Mouse (Mus musculus) intestine, embryonic 14.5 days (tissue): ENCODE results near the gene Slc12a5. TPM values are rescaled to one million over a fixed set of nuclear protein-coding genes. Genes with fewer than 3 reads are reported as not detected.

Source experiments
- ATAC-seq: fragments of 200-750 bp; cut with Nextera tagmentation; replicated peaks from 2 replicates; pipeline ENCODE4 v1.8.0; 2017; ENCODE audit warnings: low read depth, moderate number of reproducible peaks, moderate TSS enrichment, moderate library complexity; ENCODE audit not compliant: low FRiP score, low TSS enrichment
- DNase-seq: peaks from one replicate; pipeline ENCODE4 v3.0.0-alpha.2; 2018; ENCODE audit warnings: low spot score
- H3K27ac ChIP-seq: fragments of 300-500 bp; sonication (generic); 2 replicates; pipeline ENCODE4 v1.5.1; 2014; ENCODE audit warnings: low read depth, mild to moderate bottlenecking, control low read depth
- H3K27me3 ChIP-seq: fragments of 300-500 bp; sonication (generic); replicated peaks from 2 replicates; pipeline ENCODE4 v1.6.1; 2014; ENCODE audit warnings: low read length, control low read depth; ENCODE audit not compliant: control insufficient read depth, insufficient read depth
- H3K36me3 ChIP-seq: fragments of 300-500 bp; sonication (generic); 2 replicates; pipeline ENCODE4 v1.6.1; 2014; ENCODE audit warnings: low read length, control low read depth; ENCODE audit not compliant: control insufficient read depth, insufficient read depth
- H3K4me1 ChIP-seq: fragments of 300-500 bp; sonication (generic); replicated peaks from 2 replicates; pipeline ENCODE4 v1.6.1; 2014; ENCODE audit warnings: low read length, control low read depth, mixed read lengths; ENCODE audit not compliant: control insufficient read depth, insufficient read depth
- H3K4me2 ChIP-seq: fragments of 300-500 bp; sonication (generic); 2 replicates; pipeline ENCODE4 v1.6.1; 2014; ENCODE audit warnings: low read length
- H3K4me3 ChIP-seq: fragments of 300-500 bp; sonication (generic); 2 replicates; pipeline ENCODE4 v1.5.1; 2014; ENCODE audit warnings: low read depth, low read length, control low read depth, mixed read lengths
- H3K9ac ChIP-seq: fragments of 300-500 bp; sonication (generic); 2 replicates; pipeline ENCODE4 v1.6.1; 2014; ENCODE audit warnings: mild to moderate bottlenecking, low read length
- H3K9me3 ChIP-seq: fragments of 300-500 bp; sonication (generic); 2 replicates; pipeline ENCODE4 v1.6.1; 2016; ENCODE audit warnings: low read length, control low read depth; ENCODE audit not compliant: control insufficient read depth
- WGBS: fragments of 180-500 bp; shearing (Covaris S2); extraction: QIAGEN DNeasy Blood & Tissue Kit; methylation state at CpG from one replicate; pipeline ENCODE4 v1.1.7; 2014; 5-methylcytosine and 5-hydroxymethylcytosine counted together
- polyA plus RNA-seq: library from polyadenylated mRNA; unstranded; fragments of >200 nt; fragmentation: Nextera tagmentation; extraction: Ambion mirVana; gene quantifications from 2 replicates; pipeline ENCODE4 v1.2.1, GENCODE M21; 2014

Gene Slc12a5
- polyA plus RNA-seq, 1 experiment from 2014 or later, result 1.3 TPM

DNA sequence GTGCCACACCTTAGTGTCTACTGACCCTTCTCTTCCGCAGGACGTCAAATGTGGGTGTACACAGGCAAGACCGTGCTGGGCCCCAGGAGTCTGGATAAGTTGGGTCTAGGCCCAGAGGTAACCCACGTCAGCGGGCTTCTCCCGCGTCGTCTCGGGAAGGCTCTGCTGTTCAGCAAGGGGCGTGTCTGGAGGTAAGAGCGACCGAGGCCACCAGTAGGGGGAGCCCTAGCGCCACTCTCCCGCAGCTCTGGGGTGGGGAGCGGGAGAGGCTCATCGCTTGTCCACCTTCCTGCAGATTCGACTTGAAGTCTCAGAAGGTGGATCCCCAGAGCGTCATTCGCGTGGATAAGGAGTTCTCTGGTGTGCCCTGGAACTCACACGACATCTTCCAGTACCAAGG, 7.4 kb upstream of the Slc12a5 start:
- Histone ChIP-seq H3K27me3 (peaks cover 60% of the 10 kb centered on the region), H3K36me3 (no peaks in the 10 kb centered on the region), H3K9me3 (no peaks in the 10 kb centered on the region), H3K27ac (no peak overlapping the region), H3K4me1 (peaks cover 6% of the 10 kb centered on the region; the same call in 1 of the 2 replicates), H3K4me3 (no peak overlapping the region), H3K4me2 (peak overlapping the region; percentile 35), H3K9ac (no peak overlapping the region)
- under 1% methylated on average over 21 of the region's 21 CpGs for WGBS
- DNase-seq (peak; percentile 94), ATAC-seq (peak; percentile 61)

GRCm38 (mm10) chr2:164955725-164956124, 4.9 kb upstream of the Slc12a5 start:
- peaks cover 35% of the 10 kb centered on the region for H3K27me3 ChIP-seq
- no peak for ATAC-seq
- H3K4me2 ChIP-seq, result no peak overlapping the region
- 72% methylated on average over 4 of the region's 4 CpGs for WGBS
- H3K36me3 ChIP-seq, result no peaks in the 10 kb centered on the region
- peaks cover 9% of the 10 kb centered on the region; the same call in 1 of the 2 replicates for H3K4me1 ChIP-seq
- no peak for DNase-seq
- no peak overlapping the region for H3K4me3 ChIP-seq
- H3K27ac ChIP-seq, result no peak overlapping the region
- no peak overlapping the region for H3K9ac ChIP-seq
- H3K9me3 ChIP-seq, result no peaks in the 10 kb centered on the region

DNA sequence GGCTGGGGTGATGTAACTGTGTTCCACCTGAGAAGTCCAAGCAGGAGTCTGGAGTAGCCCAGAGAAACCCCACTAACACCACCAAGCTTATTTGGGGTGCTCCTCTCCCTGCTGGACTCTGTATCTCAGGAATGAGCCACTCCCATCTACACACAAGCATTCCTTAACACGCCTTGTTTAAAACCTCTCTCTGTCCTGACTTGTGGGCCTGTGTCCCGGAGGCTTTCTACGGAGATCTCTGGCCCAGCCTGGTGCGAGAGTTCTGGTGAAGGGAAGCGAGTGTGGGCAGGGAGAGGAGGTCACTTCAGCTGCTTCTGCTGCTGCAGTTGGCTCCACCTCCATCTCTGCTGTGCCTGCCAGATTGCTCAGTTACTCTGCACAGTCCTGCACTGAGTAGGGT, 4.4 kb upstream of the Slc12a5 start:
- no peaks in the 10 kb centered on the region for H3K36me3 ChIP-seq
- H3K4me2 ChIP-seq, result no peak overlapping the region
- H3K27me3 ChIP-seq, result peaks cover 31% of the 10 kb centered on the region
- WGBS, result 54% methylated on average over 5 of the region's 5 CpGs
- H3K4me3 ChIP-seq, result no peak overlapping the region
- DNase-seq (no peak), ATAC-seq (no peak)
- no peaks in the 10 kb centered on the region for H3K9me3 ChIP-seq
- H3K9ac ChIP-seq, result no peak overlapping the region
- no peak overlapping the region for H3K27ac ChIP-seq
- H3K4me1 ChIP-seq, result peaks cover 12% of the 10 kb centered on the region; the same call in 1 of the 2 replicates

- no peak overlapping the region for H3K4me3 ChIP-seq
- no peaks in the 10 kb centered on the region for H3K9me3 ChIP-seq
- 59% methylated on average over 9 of the region's 9 CpGs for WGBS
- H3K36me3 ChIP-seq, result no peaks in the 10 kb centered on the region
- H3K27ac ChIP-seq, result no peak overlapping the region
- ATAC-seq (no peak), DNase-seq (no peak)
- peaks cover 16% of the 10 kb centered on the region; the same call in 1 of the 2 replicates for H3K27me3 ChIP-seq
- H3K9ac ChIP-seq, result no peak overlapping the region
- peaks cover 15% of the 10 kb centered on the region; the same call in 1 of the 2 replicates for H3K4me1 ChIP-seq
- no peak overlapping the region for H3K4me2 ChIP-seq
Measured at GRCm38 (mm10) chr2:164957548-164958315, 2.9 kb upstream of the Slc12a5 start.

- ATAC-seq (0 out of 2 replicates have a peak, but pooled peaks have one; percentile 7), DNase-seq (peak; percentile 84)
- Histone ChIP-seq H3K4me2 (peak overlapping the region; percentile 50), H3K27me3 (peaks cover 14% of the 10 kb centered on the region), H3K9me3 (no peaks in the 10 kb centered on the region), H3K4me3 (peak overlapping the region; percentile 53; the same call in 1 of the 2 replicates), H3K36me3 (no peaks in the 10 kb centered on the region), H3K27ac (no peak overlapping the region), H3K9ac (no peak overlapping the region), H3K4me1 (peaks cover 10% of the 10 kb centered on the region; the same call in 1 of the 2 replicates)
- WGBS, result 14% methylated on average over 17 of the region's 17 CpGs
Measured at GRCm38 (mm10) chr2:164961506-164962182, 1.0 kb downstream of the Slc12a5 start.

- DNase-seq (no peak), ATAC-seq (no peak)
- Histone ChIP-seq H3K36me3 (no peaks in the 10 kb centered on the region), H3K27ac (no peak overlapping the region), H3K4me2 (no peak overlapping the region), H3K4me3 (no peak overlapping the region), H3K4me1 (peaks cover 10% of the 10 kb centered on the region; the same call in 1 of the 2 replicates), H3K27me3 (peaks cover 19% of the 10 kb centered on the region), H3K9ac (no peak overlapping the region), H3K9me3 (no peaks in the 10 kb centered on the region)
- 43% methylated on average over 7 of the region's 7 CpGs for WGBS
Measured at GRCm38 (mm10) chr2:164962183-164962580, 1.6 kb downstream of the Slc12a5 start.

- Histone ChIP-seq H3K4me1 (peaks cover 17% of the 10 kb centered on the region; the same call in 1 of the 2 replicates), H3K9ac (no peak overlapping the region), H3K4me2 (no peak overlapping the region), H3K36me3 (no peaks in the 10 kb centered on the region), H3K9me3 (no peaks in the 10 kb centered on the region), H3K27ac (no peak overlapping the region), H3K4me3 (no peak overlapping the region), H3K27me3 (peaks cover 41% of the 10 kb centered on the region)
- ATAC-seq, result no peak
- no peak for DNase-seq
- 47% methylated on average over 9 of the region's 9 CpGs for WGBS
Measured at GRCm38 (mm10) chr2:164964242-164964894, 3.8 kb downstream of the Slc12a5 start.

- 76% methylated on average over 1 of the region's 1 CpGs for WGBS
Measured at GRCm38 (mm10) chr2:164964981-164965380, 4.4 kb downstream of the Slc12a5 start.

More at GRCm38 (mm10) chr2:164964981-164965380, 4.4 kb downstream of the Slc12a5 start:
- Histone ChIP-seq H3K4me1 (peaks cover 17% of the 10 kb centered on the region; the same call in 1 of the 2 replicates), H3K36me3 (no peaks in the 10 kb centered on the region), H3K27ac (no peak overlapping the region), H3K4me2 (no peak overlapping the region), H3K4me3 (no peak overlapping the region), H3K9ac (no peak overlapping the region), H3K27me3 (peaks cover 47% of the 10 kb centered on the region), H3K9me3 (no peaks in the 10 kb centered on the region)
- no peak for DNase-seq
- no peak for ATAC-seq
